Mouse (Mus musculus): ENCODE measurements around the gene A430033K04Rik. TPM values are rescaled to one million over a fixed set of nuclear protein-coding genes. Genes with fewer than 3 reads are reported as not detected.

The A430033K04Rik gene
- polyA plus RNA-seq, 1 experiment from 2014 or later = 7.8 TPM

- Histone ChIP-seq H3K9ac (ENCODE audit: low read length) (no peak overlapping the region), H3K4me2 (ENCODE audit: low read depth, low read length) (no peak overlapping the region), H3K36me3 (ENCODE audit: control insufficient read depth, insufficient read depth) (peaks cover 39% of the 10 kb centered on the region), H3K4me3 (ENCODE audit: low read length) (no peak overlapping the region), H3K27me3 (ENCODE audit: control insufficient read depth, insufficient read depth, low read length) (no peaks in the 10 kb centered on the region), H3K27ac (ENCODE audit: low read length) (no peak overlapping the region), H3K9me3 (replicated peaks; ENCODE audit: control insufficient read depth, low read length) (no peaks in the 10 kb centered on the region), H3K4me1 (ENCODE audit: control insufficient read depth, insufficient read depth, low read length) (no peaks in the 10 kb centered on the region)
- WGBS = 90% methylated on average over 3 of the region's 3 CpGs
- no peak for ATAC-seq (replicated peaks; ENCODE audit: extremely low read depth, insufficient read depth, low FRiP score)
These were observed 19.1 kb downstream of the A430033K04Rik start for GRCm38 (mm10) chr5:138641761-138642160.

GRCm38 (mm10) chr5:138652911-138653310 is 30.3 kb downstream of the A430033K04Rik start:
- H3K36me3 ChIP-seq (ENCODE audit: control insufficient read depth, insufficient read depth) = peaks cover 7% of the 10 kb centered on the region; the same call in 1 of the 2 replicates
- H3K9me3 ChIP-seq (replicated peaks; ENCODE audit: control insufficient read depth, low read length) = no peaks in the 10 kb centered on the region
- H3K27ac ChIP-seq (ENCODE audit: low read length) = no peak overlapping the region
- H3K27me3 ChIP-seq (ENCODE audit: control insufficient read depth, insufficient read depth, low read length) = no peaks in the 10 kb centered on the region
- WGBS = 94% methylated on average over 1 of the region's 1 CpGs
- H3K4me1 ChIP-seq (ENCODE audit: control insufficient read depth, insufficient read depth, low read length) = no peaks in the 10 kb centered on the region
- H3K4me3 ChIP-seq (ENCODE audit: low read length) = no peak overlapping the region
- H3K4me2 ChIP-seq (ENCODE audit: low read depth, low read length) = no peak overlapping the region
- H3K9ac ChIP-seq (ENCODE audit: low read length) = no peak overlapping the region
- no peak for ATAC-seq (replicated peaks; ENCODE audit: extremely low read depth, insufficient read depth, low FRiP score)

GRCm38 (mm10) chr5:138656477-138657156 is 34.0 kb downstream of the A430033K04Rik start:
- Histone ChIP-seq H3K27me3 (ENCODE audit: control insufficient read depth, insufficient read depth, low read length) (no peaks in the 10 kb centered on the region), H3K4me2 (ENCODE audit: low read depth, low read length) (no peak overlapping the region), H3K4me1 (ENCODE audit: control insufficient read depth, insufficient read depth, low read length) (no peaks in the 10 kb centered on the region), H3K9me3 (replicated peaks; ENCODE audit: control insufficient read depth, low read length) (no peaks in the 10 kb centered on the region), H3K9ac (ENCODE audit: low read length) (no peak overlapping the region), H3K36me3 (ENCODE audit: control insufficient read depth, insufficient read depth) (no peaks in the 10 kb centered on the region), H3K4me3 (ENCODE audit: low read length) (no peak overlapping the region), H3K27ac (ENCODE audit: low read length) (no peak overlapping the region)
- ATAC-seq (replicated peaks; ENCODE audit: extremely low read depth, insufficient read depth, low FRiP score) = peak; percentile 55; the same call in 1 of the 2 replicates
- WGBS = 7% methylated on average over 2 of the region's 2 CpGs

GRCm38 (mm10) chr5:138657407-138657806 is 34.7 kb downstream of the A430033K04Rik start:
- Histone ChIP-seq H3K27ac (ENCODE audit: low read length) (no peak overlapping the region), H3K9ac (ENCODE audit: low read length) (no peak overlapping the region), H3K4me3 (ENCODE audit: low read length) (no peak overlapping the region), H3K9me3 (replicated peaks; ENCODE audit: control insufficient read depth, low read length) (no peaks in the 10 kb centered on the region), H3K27me3 (ENCODE audit: control insufficient read depth, insufficient read depth, low read length) (no peaks in the 10 kb centered on the region), H3K4me1 (ENCODE audit: control insufficient read depth, insufficient read depth, low read length) (no peaks in the 10 kb centered on the region), H3K36me3 (ENCODE audit: control insufficient read depth, insufficient read depth) (no peaks in the 10 kb centered on the region), H3K4me2 (ENCODE audit: low read depth, low read length) (no peak overlapping the region)
- WGBS = 83% methylated on average over 3 of the region's 3 CpGs
- ATAC-seq (replicated peaks; ENCODE audit: extremely low read depth, insufficient read depth, low FRiP score) = no peak

GRCm38 (mm10) chr5:138657854-138658253 is 35.2 kb downstream of the A430033K04Rik start:
- Histone ChIP-seq H3K27ac (ENCODE audit: low read length) (no peak overlapping the region), H3K27me3 (ENCODE audit: control insufficient read depth, insufficient read depth, low read length) (no peaks in the 10 kb centered on the region), H3K36me3 (ENCODE audit: control insufficient read depth, insufficient read depth) (no peaks in the 10 kb centered on the region), H3K4me3 (ENCODE audit: low read length) (no peak overlapping the region), H3K4me2 (ENCODE audit: low read depth, low read length) (no peak overlapping the region), H3K4me1 (ENCODE audit: control insufficient read depth, insufficient read depth, low read length) (no peaks in the 10 kb centered on the region), H3K9me3 (replicated peaks; ENCODE audit: control insufficient read depth, low read length) (no peaks in the 10 kb centered on the region), H3K9ac (ENCODE audit: low read length) (no peak overlapping the region)
- WGBS = 34% methylated on average over 6 of the region's 6 CpGs
- ATAC-seq (replicated peaks; ENCODE audit: extremely low read depth, insufficient read depth, low FRiP score) = 0 out of 2 replicates have a peak, but pooled peaks have one; percentile 14

- Histone ChIP-seq H3K4me2 (ENCODE audit: low read depth, low read length) (no peak overlapping the region), H3K27ac (ENCODE audit: low read length) (no peak overlapping the region), H3K9me3 (replicated peaks; ENCODE audit: control insufficient read depth, low read length) (no peaks in the 10 kb centered on the region), H3K4me1 (ENCODE audit: control insufficient read depth, insufficient read depth, low read length) (no peaks in the 10 kb centered on the region), H3K27me3 (ENCODE audit: control insufficient read depth, insufficient read depth, low read length) (no peaks in the 10 kb centered on the region), H3K4me3 (ENCODE audit: low read length) (no peak overlapping the region), H3K9ac (ENCODE audit: low read length) (no peak overlapping the region), H3K36me3 (ENCODE audit: control insufficient read depth, insufficient read depth) (no peaks in the 10 kb centered on the region)
- no peak for ATAC-seq (replicated peaks; ENCODE audit: extremely low read depth, insufficient read depth, low FRiP score)
- WGBS = 15% methylated on average over 5 of the region's 5 CpGs
These were observed 36.3 kb downstream of the A430033K04Rik start for GRCm38 (mm10) chr5:138658922-138659321.

GRCm38 (mm10) chr5:138683023-138683766 is 60.5 kb downstream of the A430033K04Rik start:
- no peak overlapping the region for H3K4me2 ChIP-seq (ENCODE audit: low read depth, low read length)
- 39% methylated on average over 8 of the region's 8 CpGs for WGBS
- H3K27me3 ChIP-seq (ENCODE audit: control insufficient read depth, insufficient read depth, low read length) = no peaks in the 10 kb centered on the region
- no peaks in the 10 kb centered on the region; the same call in 1 of the 2 replicates for H3K4me1 ChIP-seq (ENCODE audit: control insufficient read depth, insufficient read depth, low read length)
- H3K9ac ChIP-seq (ENCODE audit: low read length) = no peak overlapping the region
- H3K36me3 ChIP-seq (ENCODE audit: control insufficient read depth, insufficient read depth) = no peaks in the 10 kb centered on the region
- no peak for ATAC-seq (replicated peaks; ENCODE audit: extremely low read depth, insufficient read depth, low FRiP score)
- H3K9me3 ChIP-seq (replicated peaks; ENCODE audit: control insufficient read depth, low read length) = no peaks in the 10 kb centered on the region
- no peak overlapping the region for H3K4me3 ChIP-seq (ENCODE audit: low read length)
- H3K27ac ChIP-seq (ENCODE audit: low read length) = no peak overlapping the region

- ATAC-seq (replicated peaks; ENCODE audit: extremely low read depth, insufficient read depth, low FRiP score) = no peak
- Histone ChIP-seq H3K4me3 (ENCODE audit: low read length) (no peak overlapping the region), H3K27ac (ENCODE audit: low read length) (no peak overlapping the region), H3K9ac (ENCODE audit: low read length) (no peak overlapping the region), H3K36me3 (ENCODE audit: control insufficient read depth, insufficient read depth) (no peaks in the 10 kb centered on the region), H3K9me3 (replicated peaks; ENCODE audit: control insufficient read depth, low read length) (no peaks in the 10 kb centered on the region), H3K4me2 (ENCODE audit: low read depth, low read length) (no peak overlapping the region), H3K27me3 (ENCODE audit: control insufficient read depth, insufficient read depth, low read length) (no peaks in the 10 kb centered on the region), H3K4me1 (ENCODE audit: control insufficient read depth, insufficient read depth, low read length) (no peaks in the 10 kb centered on the region; the same call in 1 of the 2 replicates)
- WGBS = 95% methylated on average over 7 of the region's 7 CpGs
These were observed 61.2 kb downstream of the A430033K04Rik start for GRCm38 (mm10) chr5:138683821-138684220.

- ATAC-seq (replicated peaks; ENCODE audit: extremely low read depth, insufficient read depth, low FRiP score) = no peak
- 68% methylated on average over 5 of the region's 5 CpGs for WGBS
- Histone ChIP-seq H3K4me1 (ENCODE audit: control insufficient read depth, insufficient read depth, low read length) (peaks cover 3% of the 10 kb centered on the region; the same call in 1 of the 2 replicates), H3K36me3 (ENCODE audit: control insufficient read depth, insufficient read depth) (no peaks in the 10 kb centered on the region), H3K9ac (ENCODE audit: low read length) (no peak overlapping the region), H3K27ac (ENCODE audit: low read length) (no peak overlapping the region), H3K27me3 (ENCODE audit: control insufficient read depth, insufficient read depth, low read length) (no peaks in the 10 kb centered on the region), H3K4me3 (ENCODE audit: low read length) (no peak overlapping the region), H3K4me2 (ENCODE audit: low read depth, low read length) (no peak overlapping the region), H3K9me3 (replicated peaks; ENCODE audit: control insufficient read depth, low read length) (0 out of 2 replicates have a peak, but pooled peaks cover 2% of the 10 kb centered on the region)
These were observed 64.8 kb downstream of the A430033K04Rik start for GRCm38 (mm10) chr5:138687453-138687852.
